Mouse (Mus musculus) cerebellum, adult 8-10 months (tissue): ENCODE data around the gene Brat1.

Experiments used
- DNase-seq: peaks from one replicate; pipeline ENCODE4 v3.0.0; 2022

Brat1 gene

DNA sequence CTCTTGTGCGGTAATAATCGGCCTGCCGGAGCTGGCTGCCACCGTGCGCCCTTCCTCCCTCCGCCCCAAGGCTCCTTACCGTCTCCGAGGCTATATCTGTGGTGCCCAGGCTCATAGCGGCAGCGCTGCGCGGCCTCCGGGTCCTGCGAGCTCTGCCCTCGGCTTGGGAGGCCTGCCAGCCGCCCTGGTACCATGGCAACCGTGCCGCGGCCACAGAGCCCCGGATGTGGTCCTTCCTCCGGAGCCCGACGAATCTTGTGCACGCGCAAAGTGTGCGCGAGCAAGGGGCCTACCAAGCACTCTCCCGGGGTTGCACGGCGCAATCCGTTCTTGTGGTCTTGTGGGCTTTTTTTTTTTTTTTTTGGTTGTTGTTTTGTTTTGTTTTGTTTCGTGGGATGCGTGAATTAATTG lies 2.7 kb upstream of the Brat1 start, which contains the start of gene Iqce:
Iqce (minus strand) TSS at position 276 of the 411 bp plus-strand sequence.
- DNase-seq = peak; percentile 95

DNA sequence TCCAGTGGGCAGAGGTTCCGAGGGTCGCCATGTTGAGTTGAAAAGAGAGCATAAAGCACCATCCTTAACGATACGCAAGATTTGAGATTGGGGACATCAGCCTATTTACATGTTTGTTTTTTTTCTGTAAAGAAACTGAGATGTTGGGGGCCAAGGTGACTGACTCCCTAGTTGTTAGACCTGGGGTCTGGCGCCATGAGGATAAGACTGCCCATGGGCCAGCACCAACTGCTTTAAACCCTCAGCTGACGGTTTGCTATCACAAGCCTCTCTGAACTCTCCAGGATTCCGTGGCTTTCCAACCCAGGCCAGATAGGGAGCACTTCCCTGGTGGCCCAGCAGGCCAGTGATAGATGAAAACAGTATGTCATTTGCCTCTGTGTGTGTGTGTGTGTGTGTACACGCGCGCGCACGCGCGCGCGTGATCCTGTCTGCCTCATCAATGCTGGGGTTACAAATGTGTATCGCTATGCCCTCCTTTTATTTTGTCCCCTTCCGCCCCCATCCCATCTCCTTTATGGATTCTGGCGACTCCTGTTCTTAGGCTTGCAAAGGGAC lies 2.1 kb upstream of the Brat1 start:
- no peak for DNase-seq

DNA sequence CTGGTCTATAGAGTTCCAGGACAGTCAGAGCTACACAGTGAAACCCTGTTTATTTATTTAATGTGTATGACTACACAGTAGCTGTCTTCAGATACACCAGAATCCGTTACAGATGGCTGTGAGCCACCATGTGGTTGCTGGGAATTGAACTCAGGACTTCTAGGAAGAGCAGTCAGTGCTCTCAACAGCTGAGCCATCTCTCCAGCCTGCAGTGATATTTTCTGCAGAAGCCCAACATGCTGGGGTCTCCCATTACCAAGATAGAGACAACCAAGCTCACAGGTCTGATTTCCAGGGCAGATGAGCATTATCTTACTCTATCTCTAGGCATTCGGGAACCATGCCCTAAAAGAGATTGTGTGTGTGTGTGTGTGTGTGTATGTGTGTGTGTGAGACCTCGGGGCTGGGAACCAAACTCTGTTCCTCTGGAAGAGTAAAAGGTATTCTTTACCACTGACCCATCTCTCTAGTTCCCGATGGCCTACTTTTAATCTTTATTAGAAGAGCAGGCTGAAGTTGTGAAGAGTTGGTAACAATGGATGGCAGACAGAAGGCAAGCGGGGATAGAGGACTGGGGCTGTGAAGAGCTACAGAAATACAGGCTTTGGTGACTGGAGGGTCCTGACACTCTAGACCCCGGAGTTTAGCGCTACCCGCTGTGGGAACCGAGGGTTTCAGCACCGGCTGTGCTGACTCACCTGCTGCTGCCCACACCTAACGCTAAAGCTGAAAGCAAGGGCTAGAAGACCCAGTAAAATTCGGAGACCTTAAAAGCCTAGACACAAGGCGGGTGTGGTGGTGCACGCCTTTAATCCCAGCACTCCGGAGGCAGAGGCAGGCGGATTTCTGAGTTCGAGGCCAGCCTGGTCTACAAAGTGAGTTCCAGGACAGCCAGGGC lies 1.1 kb upstream of the Brat1 start:
- peak; percentile 26 for DNase-seq

DNA sequence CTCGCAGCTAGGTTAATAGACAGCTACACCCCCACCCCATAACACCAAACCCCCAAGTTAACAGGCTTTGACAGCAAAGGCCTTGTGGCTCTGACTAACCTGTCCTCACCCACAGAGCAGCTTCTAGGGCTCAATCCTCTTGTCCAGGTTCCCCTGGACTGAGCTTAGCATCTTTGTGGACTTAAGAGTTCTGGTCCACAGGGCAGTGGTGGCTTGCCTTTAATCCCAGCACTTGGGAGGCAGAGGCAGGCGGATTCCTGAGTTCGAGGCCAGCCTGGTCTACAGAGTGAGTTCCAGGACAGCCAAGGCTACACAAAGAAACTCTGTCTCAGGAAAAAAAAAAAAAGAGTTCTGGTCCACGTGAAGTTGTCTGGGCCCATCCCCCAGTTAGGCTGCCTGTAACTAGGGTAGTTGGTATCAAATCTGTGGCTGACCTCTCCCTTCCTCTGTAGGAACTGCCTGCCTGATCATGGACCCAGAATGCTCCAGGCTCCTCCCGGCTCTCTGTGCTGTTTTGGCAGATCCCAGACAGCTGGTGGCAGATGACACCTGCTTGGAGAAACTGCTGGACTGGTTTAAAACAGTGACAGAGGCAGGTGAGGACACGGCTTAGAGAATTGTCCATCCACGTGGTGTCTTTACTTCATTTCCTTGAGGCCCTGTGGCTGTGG lies 825 bp downstream of the Brat1 start:
- peak; percentile 27 for DNase-seq

DNA sequence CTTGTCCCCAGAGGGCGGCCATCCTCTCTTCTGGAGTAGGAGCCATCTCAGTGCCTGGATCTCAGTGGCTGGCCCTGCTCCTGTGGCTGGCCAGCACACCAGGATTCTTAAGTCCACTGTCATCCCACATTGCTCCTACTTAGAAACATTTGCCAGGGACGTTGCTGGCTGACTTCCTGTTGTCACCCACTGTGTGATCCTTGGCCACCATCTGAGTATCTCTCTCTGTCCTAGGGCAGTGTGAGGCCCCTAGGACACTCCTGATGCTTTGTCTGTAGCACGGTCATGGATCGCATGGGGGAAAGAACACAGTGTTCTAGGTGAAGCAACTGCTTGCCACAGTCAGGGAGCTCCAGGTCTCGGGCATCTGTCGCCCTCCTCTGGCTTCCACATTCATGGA lies 5.5 kb downstream of the Brat1 start:
- no peak for DNase-seq

DNA sequence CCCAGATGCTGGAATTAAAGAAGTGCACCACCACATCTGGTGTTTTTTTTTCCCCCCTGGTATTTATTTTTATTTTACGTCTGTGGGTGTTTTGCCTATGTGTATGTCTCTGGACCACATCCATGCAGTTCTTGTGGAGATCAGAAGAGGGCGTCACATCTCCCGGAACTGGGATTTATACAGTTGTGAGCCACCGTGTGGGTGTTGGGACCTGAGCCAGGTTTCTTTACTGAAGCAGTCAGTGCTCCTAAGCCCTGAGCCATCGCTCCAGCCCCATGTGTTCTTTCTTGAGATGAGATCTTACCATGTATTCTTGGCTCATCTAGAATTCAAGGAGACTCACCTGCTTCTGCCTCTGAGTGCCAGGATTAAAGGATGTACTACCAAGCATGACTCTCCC lies 6.2 kb downstream of the Brat1 start:
- no peak for DNase-seq

DNA sequence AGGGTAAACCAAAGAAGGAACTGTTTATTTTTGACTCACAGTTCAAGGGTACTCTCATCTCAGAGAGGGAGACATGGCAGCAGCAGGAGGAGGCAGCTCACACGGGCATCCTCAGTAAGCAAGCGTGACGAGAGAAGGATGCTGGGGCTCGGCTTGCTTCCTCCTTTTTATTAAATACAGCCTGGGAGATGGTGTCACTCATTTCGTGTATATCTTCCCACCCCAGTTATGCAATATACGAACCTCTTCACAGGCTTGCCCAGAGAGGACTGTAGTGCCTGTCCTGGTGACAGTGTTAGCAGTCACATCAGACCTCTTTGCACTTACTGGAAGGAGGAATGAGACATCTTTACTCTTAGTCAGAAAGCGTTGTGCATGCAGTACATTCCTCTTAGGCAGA lies 16.0 kb downstream of the Brat1 start:
- no peak for DNase-seq

DNA sequence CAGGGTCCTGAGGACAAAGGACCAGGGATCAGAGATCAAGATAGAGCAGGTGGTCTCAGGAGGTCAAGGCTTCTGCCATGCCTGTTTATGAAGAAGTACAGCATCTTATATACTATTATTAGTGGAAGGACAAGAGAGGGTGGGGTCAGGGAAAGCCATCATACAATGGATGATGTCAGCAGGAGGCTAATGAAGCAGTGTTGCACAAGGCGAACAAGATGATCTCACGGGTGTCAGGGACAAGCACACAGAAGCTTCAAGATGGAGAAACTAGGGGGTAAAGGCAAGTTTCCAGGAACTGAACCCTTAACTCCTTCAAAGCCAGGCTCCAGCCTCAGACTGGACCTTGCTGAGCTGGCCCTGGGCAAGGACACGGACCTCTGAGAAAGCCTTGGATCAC lies 17.3 kb downstream of the Brat1 start:
- DNase-seq = no peak

DNA sequence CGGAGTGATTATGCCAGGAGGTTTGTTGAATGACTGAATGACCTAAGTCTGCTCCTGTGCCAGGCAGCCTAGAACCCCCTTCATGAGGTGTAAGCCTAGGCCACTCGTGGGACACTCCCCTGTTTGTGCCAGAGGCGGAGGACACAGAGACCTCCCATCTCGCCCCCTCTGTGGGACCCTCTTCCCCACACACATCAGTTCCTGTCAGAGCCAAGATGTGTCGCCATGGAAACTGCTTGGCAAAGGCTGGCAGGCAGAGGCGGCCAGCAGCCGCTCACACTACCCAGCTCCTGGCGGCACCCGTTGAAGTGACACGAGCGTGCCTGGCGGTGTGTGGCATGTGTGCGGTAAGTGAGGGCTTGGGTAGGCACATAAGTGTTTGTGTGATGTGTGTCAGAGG lies 19.0 kb downstream of the Brat1 start, which contains the start of gene Amz1:
Amz1 (plus strand) TSS at position 306 of the 400 bp plus-strand sequence.
- no peak for DNase-seq

DNA sequence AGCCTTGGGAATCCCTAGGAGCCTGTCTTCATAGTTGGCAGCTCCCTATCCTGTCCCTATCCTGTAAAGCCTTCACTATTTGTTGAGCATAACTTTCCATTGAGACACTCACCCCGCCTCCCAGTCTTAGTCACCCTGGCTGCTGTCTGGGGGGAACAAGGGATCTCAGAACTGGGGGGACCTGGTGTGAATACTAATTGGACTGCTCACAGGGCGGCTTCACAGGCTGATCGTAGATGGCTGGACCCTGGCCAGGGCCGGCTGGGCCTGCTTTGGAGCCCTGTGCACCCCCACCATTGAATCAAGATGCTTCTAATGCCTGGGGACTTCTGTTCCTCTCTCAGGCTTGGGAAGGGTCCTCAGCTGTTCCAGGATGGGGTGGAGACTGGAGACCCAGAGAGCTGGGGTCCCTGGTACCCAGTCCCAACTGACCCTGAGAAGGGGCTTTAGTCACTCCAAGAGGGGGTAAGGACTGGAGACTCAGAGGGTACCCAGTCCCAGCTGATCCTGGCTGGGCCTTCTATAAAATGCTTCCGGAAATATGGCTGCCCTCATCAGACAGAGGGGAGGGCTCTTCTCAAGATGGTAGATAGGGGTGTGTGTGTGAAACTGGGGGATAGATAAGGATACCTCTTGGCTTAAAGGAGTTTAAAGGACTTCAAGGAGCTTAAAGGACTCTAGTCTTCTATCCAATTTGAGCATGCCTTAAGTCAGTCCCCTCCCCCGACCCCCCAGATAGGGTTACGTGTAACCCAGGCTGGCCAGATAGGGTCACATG lies 21.4 kb downstream of the Brat1 start:
- DNase-seq = no peak

DNA sequence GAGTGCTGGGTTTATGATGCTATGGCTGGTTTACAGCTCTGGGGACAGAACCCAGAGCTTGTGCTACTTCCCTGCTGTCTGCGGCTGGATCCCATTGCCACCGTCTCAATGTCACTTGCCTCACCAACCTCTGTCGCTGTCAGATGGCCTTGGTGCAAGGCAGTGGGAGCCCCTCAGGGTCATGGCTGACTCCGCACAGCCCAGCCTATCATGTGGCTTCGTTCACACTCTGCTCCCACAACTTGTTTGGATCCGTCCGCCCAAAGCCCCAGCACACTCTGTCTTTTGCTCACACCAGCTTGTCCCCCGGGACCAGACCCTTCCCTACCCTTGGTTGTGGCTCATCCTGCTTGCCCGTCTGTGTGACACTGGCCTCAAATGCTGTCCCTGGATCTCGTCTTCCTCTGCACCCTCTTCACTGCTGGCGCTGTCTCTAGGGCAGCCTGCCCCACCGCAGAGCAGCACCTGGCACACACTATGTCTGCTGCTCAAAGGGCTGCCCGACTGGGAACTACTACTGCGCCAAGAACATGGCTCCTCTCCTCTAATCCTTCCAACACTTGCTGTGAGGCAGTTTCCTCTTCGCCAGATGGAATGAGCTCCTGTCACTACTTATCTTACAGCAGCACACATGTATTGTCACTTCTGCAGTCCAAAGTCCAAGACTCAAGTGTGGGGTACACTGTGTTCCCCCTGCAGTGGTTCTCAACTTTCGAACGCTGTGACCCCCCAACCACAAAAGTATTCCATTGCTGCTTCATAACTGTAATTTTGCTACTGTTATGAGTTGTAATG lies 22.3 kb downstream of the Brat1 start:
- no peak for DNase-seq

DNA sequence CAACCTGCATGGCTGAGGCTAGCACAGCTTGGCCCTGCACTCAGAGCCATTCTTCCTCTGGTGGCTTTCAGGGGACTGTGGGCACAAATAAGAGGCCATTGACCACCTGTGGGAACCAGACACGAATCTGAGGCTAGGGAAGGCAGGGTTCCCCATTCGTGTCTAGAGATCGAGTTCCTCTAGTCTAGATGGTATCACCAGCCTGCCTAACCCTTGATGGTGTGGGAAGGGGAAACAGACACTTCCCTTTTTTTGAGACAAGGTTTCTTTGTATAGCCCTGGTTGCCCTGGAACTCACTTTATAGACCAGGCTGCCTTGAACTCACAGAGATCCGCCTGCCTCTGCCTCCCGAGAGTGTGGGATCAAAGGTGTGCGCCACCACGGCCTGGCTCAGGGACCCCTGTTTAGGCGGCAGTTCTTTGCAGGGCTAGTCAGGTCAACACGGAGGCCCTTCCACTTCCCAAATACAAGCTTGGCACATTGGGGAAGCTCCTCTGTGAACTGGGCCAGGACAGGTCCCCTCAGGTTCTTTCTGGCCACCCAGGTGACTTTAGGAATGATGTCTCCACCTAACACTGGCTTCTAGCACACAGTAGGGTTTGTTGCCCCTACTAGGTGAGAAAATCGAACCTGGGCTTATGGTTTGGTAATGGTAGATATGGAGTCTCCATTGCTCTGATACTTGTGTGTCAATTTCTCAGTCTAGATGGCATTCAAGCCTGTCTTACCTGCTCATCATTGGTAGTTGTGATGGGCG lies 26.4 kb downstream of the Brat1 start:
- DNase-seq = no peak

DNA sequence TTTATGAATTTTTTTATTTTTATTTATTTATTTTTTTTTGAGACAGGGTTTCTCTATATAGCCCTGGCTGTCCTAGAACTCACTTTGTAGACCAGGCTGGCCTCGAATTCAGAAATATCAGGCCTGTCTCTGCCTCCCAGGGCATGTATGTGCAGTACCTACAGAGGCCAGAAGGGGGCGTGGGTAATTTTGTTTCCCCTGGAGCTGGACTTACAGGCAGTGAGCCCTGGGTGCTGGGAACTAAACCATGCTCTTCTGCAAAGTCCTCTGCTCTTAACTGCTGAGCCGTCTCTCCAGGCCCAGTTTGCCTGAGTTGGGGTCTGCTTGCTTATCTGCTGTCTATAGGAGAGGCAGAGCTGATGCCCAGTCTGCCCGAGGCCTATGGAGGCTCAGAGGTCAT lies 27.4 kb downstream of the Brat1 start:
- no peak for DNase-seq

DNA sequence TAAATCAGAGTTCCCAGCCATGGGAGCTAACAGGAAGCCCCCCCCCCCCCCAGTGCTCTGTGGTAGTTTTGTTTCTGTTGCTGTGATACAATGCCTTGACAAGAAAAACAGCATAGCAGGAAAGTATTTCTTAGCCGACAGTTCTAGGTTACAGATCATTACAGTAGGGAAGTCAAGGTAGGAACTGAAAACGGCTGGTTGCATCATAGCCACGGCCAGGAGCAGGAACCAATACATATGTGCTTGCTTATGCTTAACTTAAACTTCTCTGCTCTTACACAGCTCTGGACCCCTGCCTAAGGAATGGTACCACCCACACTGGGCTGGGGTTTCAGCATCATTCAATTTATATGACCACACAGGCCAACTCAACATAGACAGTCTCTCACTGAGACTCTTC lies 28.5 kb downstream of the Brat1 start:
- no peak for DNase-seq

DNA sequence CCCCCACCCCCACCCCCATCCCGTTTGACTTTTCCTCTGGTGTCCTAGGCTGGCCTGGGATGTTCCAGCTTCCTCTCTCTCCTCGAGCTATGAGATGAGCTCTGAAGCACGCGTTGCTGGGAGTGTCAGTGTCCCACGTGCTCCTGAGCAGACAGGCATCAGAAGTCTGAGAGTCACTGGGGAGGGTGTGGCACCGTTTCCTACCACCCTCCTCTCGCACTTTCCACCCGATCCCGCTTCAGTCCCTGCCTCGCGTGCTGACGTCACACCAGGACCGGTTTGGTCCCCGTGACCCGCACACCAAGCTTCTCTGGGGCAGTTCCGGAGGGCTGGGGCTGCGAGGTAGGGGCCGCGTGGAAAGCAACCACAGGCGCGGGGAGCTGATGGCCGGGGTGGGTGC lies 30.5 kb downstream of the Brat1 start:
- DNase-seq = no peak

DNA sequence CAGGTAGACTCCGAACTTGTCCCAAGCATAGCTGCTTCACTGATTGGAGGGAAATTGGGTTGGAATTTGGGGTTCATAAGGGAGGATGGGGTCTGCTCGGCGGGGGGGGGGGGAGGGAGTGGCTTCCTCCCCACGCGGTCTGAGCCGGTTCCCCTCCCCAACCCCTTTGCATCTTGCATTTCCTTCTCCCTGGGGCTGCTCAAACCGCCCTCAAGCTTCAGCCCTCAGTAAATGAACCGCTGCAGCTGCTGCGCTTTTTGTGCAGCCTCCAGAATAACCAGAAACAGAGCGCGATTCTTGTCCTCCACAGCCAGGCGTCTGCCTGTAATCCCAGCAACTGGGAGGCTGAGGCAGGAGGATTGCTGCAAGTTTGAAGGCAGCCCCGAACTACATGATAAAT lies 31.4 kb downstream of the Brat1 start:
- no peak for DNase-seq

DNA sequence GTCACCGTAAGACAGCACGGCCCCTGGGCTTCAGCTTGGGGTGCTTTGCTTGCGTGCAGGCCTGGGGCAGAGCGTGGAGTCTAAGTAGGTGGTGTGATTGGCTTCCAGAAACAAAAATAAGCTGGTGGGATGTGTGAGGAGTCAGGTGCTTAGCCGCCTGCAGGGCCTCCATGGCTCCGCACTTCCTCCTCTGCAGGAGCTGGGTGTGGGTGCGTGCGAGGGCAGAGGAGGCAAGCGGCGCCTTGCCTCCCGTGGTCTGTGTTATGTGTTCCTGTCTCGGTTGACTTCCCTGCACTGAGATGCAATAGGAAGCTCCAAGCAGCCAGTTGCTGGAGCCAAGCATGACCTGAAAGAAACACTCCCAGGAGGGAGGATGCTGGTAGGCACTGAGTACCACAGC lies 35.0 kb downstream of the Brat1 start:
- no peak for DNase-seq

DNA sequence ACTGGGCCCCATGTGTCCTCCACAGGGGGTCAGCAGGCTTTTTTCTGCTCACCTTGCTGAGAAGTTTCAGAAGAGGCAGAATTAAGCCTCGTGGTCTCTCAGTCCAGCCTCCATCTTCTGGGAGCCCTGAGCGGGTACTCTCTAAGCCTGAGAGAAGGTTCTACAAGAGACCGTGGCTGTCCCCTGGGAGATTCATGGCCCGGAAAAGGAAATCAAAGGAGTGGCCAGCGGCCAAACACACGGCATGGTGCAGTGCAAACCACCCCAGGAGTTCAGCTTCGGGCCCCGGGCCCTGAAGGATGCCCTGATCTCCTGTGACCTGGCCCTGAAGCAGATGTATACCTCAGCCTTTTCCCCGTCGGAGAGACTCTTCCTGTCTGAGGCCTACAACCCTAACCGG lies 36.2 kb downstream of the Brat1 start:
- DNase-seq = no peak

DNA sequence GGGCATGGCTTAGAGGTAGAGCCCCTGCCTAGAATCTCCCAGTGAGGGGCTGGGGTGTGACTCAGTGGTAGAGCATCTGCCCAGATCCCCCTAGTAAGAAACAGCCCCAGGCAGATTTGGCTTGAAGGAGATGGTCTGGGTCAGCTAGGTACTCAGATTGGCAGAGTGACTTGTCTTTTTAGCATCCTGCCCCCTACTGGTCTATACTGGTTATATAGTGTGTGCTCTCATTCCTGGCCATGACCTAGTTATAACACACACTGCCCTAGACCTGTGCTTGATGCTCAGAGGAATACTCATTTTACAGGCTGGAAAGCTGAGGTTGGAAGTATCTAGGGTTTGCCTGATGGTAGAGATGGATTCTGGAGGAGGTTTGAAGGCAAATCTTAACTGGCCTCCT lies 37.1 kb downstream of the Brat1 start:
- no peak for DNase-seq

DNA sequence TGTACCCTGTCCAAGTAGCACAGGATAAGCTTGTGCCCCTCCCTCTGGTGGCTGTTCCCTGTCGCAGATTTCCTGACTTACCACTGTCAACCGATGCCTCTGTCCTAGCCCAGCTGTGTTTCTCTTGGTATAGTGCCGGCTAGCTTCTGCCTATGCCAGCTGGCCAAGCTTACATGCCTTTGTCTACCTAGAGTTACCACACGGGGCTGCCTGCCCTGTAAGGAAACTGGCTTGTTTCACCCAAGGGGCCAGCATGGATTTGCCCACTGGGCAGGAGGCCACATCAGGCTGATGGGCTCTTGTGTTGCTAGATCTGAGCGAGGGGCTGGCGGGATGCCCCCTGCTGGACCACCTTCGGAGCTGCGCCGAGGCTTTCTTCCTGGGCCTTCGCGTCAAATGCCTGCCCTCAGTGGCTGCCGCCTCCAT lies 38.9 kb downstream of the Brat1 start:
- no peak for DNase-seq

DNA sequence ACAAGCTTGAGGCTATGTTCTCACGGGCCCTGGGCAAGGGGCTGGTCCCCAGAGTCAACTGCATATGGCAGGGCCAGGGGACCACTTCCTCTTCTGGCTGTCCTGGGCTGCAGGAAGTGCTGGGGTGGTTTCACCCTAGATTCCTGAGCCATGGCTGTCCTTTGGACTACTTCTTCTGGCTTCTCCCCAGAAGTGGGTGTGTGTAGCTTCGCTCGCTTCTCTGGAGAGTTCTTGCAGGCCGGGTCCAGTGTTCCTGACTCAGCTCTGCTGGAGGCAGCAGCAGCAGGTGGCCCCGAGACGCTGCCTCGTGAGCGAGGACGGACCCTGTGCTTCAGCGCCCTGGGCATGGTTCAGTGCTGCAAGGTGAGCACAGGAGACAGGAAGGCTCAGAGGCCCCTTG lies 43.6 kb downstream of the Brat1 start:
- DNase-seq = no peak
